Mouse (Mus musculus) neutrophil, adult 5-6 weeks (primary cell): Measurements from ENCODE around the gene Aoc1. TPM values are rescaled to one million over a fixed set of nuclear protein-coding genes. Genes with fewer than 3 reads are reported as not detected.

Experiments used
- total RNA-seq: library from RNA; stranded (forward); fragments of 200-1000 nt; gene quantifications from 2 replicates; pipeline ENCODE4 v1.2.3, GENCODE M21; 2017

The Aoc1 gene
- total RNA-seq, 1 experiment from 2014 or later, result not detected

Other genes with a start within 250 kb of the Aoc1 start
- 0.12 and 0.35 TPM in 2 replicates for gene AI854703, start 246.1 kb upstream of the Aoc1 start, total RNA-seq
- 270 and 290 TPM in 2 replicates for gene Gimap8, start 225.7 kb upstream of the Aoc1 start, total RNA-seq
- 132 and 133 TPM in 2 replicates for gene Gimap9, start 196.8 kb upstream of the Aoc1 start, total RNA-seq
- gene Gimap4, start 188.3 kb upstream of the Aoc1 start, total RNA-seq, result 627 and 688 TPM in 2 replicates
- 892 and 934 TPM in 2 replicates for gene Gimap6, start 164.7 kb upstream of the Aoc1 start, total RNA-seq
- gene Gm28053, start 154.3 kb upstream of the Aoc1 start, total RNA-seq, result 24.7 and 34.2 TPM in 2 replicates
- 121 TPM in 2 replicates for gene Gimap7, start 154.3 kb upstream of the Aoc1 start, total RNA-seq
- 288 and 296 TPM in 2 replicates for gene Gimap1, start 133.8 kb upstream of the Aoc1 start, total RNA-seq
- gene Gimap5, start 126.7 kb upstream of the Aoc1 start, total RNA-seq, result 83.5 and 86.2 TPM in 2 replicates
- 311 and 314 TPM in 2 replicates for gene Gimap3, start 102.0 kb upstream of the Aoc1 start, total RNA-seq
- gene Tmem176a, start 32.0 kb upstream of the Aoc1 start, total RNA-seq, result 4.1 and 6.6 TPM in 2 replicates
- gene Tmem176b, start 31.4 kb upstream of the Aoc1 start, total RNA-seq, result 11.2 and 14.4 TPM in 2 replicates
- gene 1600015I10Rik, start 57.0 kb downstream of the Aoc1 start, total RNA-seq, result not detected in 2 replicates
- gene Doxl2, start 102.1 kb downstream of the Aoc1 start, total RNA-seq, result not detected in 2 replicates
- not detected in 2 replicates for gene Svs1, start 114.0 kb downstream of the Aoc1 start, total RNA-seq
- gene Gpnmb, start 163.7 kb downstream of the Aoc1 start, total RNA-seq, result not detected in 2 replicates
- gene Malsu1, start 200.9 kb downstream of the Aoc1 start, total RNA-seq, result 34.3 and 39.8 TPM in 2 replicates